In the genomic region with DNA sequence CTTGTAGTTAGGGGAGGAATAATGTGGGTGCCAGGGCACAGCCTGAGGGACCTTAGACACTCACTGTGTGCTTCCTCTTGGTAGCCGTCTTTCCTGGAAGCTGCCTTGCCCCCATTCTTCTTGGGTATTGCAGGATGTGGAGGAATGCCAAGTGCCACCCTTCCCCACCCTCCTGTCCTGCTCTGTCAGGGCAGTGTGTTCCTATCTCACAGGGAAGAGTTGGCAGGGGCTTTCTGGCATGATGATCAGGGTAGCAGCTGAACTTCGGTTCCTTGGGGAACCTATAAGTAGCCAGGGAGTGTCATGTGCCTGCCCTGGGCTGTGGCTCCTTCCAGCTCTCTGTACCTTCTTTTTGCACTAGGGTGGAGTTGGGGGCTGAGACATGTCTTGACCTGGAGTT, we compare ENCODE assay signal across 34 mouse cellular contexts. TPM values are rescaled to one million over a fixed set of nuclear protein-coding genes. Genes with fewer than 3 reads are reported as not detected.
DNase-seq lines count a peak whose midpoint lies in the region; ATAC-seq and TF ChIP-seq lines count a peak whose summit lies in the region.
"Had no signal": no experiment of that assay in that cellular context is flagged by ENCODE, and none has a peak within 500 bp of the region (broad histone marks: within the 10 kb centered on the region; RNA-seq: fewer than 3 reads in every experiment).

No protein-coding gene starts in this region.

- H3ac ChIP-seq in myocyte (ENCODE audit: control insufficient read depth, insufficient read length): no peak overlapping the region

- DNase-seq in gastrocnemius, adult 2 months: peak; percentile 90
- no peak for DNase-seq in gastrocnemius, postnatal 10 days
- DNase-seq in kidney, postnatal 25 days: peak; percentile 24 to 69
- DNase-seq in kidney, adult 9 months: no peak
- peak; percentile 40 for DNase-seq in lung, postnatal 10 days
- no peak for DNase-seq in adipocyte (ENCODE audit: low spot score)
- DNase-seq: adrenal gland, postnatal 10 days; cerebellum, adult 11 months; cerebellum, adult 9-10 months; forebrain, postnatal 0 days; heart, postnatal 4 days; kidney, adult 11 months; layer of hippocampus, postnatal 36 days; left cerebral cortex, postnatal 4 days; liver, postnatal 0 days; midbrain, embryonic 14.5 days; right cerebral cortex, postnatal 25 days; thymus, adult 18-20 months; thymus, postnatal 25 days had no signal

- peak overlapping the region; percentile 87 for H3K27ac ChIP-seq in gastrocnemius, adult 2 months
- H3K27ac ChIP-seq: embryonic facial prominence, embryonic 13.5 days; heart, embryonic 15.5 days; hindbrain, embryonic 15.5 days; kidney, embryonic 15.5 days; liver, embryonic 12.5 days; stomach, postnatal 0 days had no signal

- no peak for TF ChIP-seq POLR2A in myocyte (IDR thresholded peaks at IDR 0.05; ENCODE audit: insufficient read length, low read depth)

- H3K4me3 ChIP-seq in gastrocnemius, adult 2 months: peak overlapping the region; percentile 62
- no peak overlapping the region for H3K4me3 ChIP-seq in myocyte
- H3K4me3 ChIP-seq: embryonic facial prominence, embryonic 13.5 days; erythroblast, embryonic 14.5 days; heart, embryonic 15.5 days; hindbrain, embryonic 15.5 days; kidney, embryonic 15.5 days; liver, embryonic 12.5 days had no signal

- peaks cover 19% of the 10 kb centered on the region for H3K36me3 ChIP-seq in myocyte (ENCODE audit: control insufficient read depth, insufficient read depth)

- H3K79me2 ChIP-seq in myocyte (ENCODE audit: control insufficient read depth, insufficient read depth): peaks cover 12% of the 10 kb centered on the region

- TF ChIP-seq CTCF in gastrocnemius, adult 2 months (IDR thresholded peaks at IDR 0.05): no peak

- H3K27me3 ChIP-seq in myocyte (ENCODE audit: control insufficient read depth, insufficient read depth, insufficient read length): no peaks in the 10 kb centered on the region
- H3K27me3 ChIP-seq: embryonic facial prominence, embryonic 13.5 days; heart, embryonic 15.5 days; hindbrain, embryonic 15.5 days; kidney, embryonic 15.5 days; liver, embryonic 12.5 days had no signal

- intact Hi-C loops in gastrocnemius, adult 2 months (cut with DNase I): loop anchor here (2.0 kb wide), 1 partner anchor 77 kb away; no protein-coding TSS in a partner anchor

- ATAC-seq in erythroblast, adult 5-6 weeks (replicated peaks; ENCODE audit: low FRiP score, poor library complexity, severe bottlenecking): no peak
- ATAC-seq: forebrain, postnatal 0 days; inflammation-experienced regulatory T-cells, adult 6 months; liver, embryonic 12.5 days; liver, postnatal 0 days had no signal

- peak overlapping the region; percentile 35 for H3K4me2 ChIP-seq in myocyte (ENCODE audit: low read depth)
- H3K4me2 ChIP-seq: embryonic facial prominence, embryonic 13.5 days; heart, embryonic 15.5 days; hindbrain, embryonic 15.5 days; kidney, embryonic 15.5 days; liver, embryonic 12.5 days had no signal

TF ChIP-seq in myocyte, 11 proteins besides CTCF, POLR2A, EP300 and RAD21:
- peak in 2 of 3 experiments; percentile 12 to 52 for TF ChIP-seq MYOD1 (IDR thresholded peaks at IDR 0.05; ENCODE audit: control insufficient read depth in 1 of 3, insufficient read length in 2 of 3, low read depth in 2 of 3)
- no peak for TF ChIP-seq TCF12 (IDR thresholded peaks at IDR 0.05; ENCODE audit: insufficient read depth, poor library complexity, severe bottlenecking)
- peak in 2 of 3 experiments; percentile 42 to 77 for TF ChIP-seq MYOG (IDR thresholded peaks at IDR 0.05; ENCODE audit: control insufficient read depth in 1 of 3, insufficient read depth in 1 of 3, insufficient read length in 2 of 3, low read depth in 2 of 3)
TF ChIP-seq in myocyte: peak in this region for 2.

RNA-seq across cellular contexts. Expression of gene Gm10277, which starts 26.4 kb away (rescaled TPM):
- not detected for total RNA-seq in gastrocnemius, adult 2 months (2021)
- not detected for total RNA-seq in gastrocnemius, postnatal 10 days (2021)
- polyA plus RNA-seq in myocyte (2012; fragmentation: generic; extraction: Trizol): 0.07 TPM
- total RNA-seq in erythroblast, adult 5-6 weeks (2015; ENCODE audit: low replicate concordance): not detected in 2 replicates
- not detected in 2 replicates for total RNA-seq in erythroblast, adult 5-6 weeks (2017; ENCODE audit: low replicate concordance)
- total RNA-seq: adrenal gland, postnatal 10 days; forebrain, postnatal 0 days; granulocyte monocyte progenitor cell, adult 5-6 weeks; heart, postnatal 4 days; layer of hippocampus, adult 8-10 months; layer of hippocampus, postnatal 36 days; left cerebral cortex, postnatal 4 days; neutrophil, adult 5-6 weeks had no signal
- polyA plus RNA-seq: erythroblast, embryonic 14.5 days; G1E; spleen, adult 2 months had no signal

RNA-seq across cellular contexts. Expression of gene Myo18a, which starts 50.9 kb away (rescaled TPM):
- total RNA-seq in gastrocnemius, adult 2 months (2021): 100 to 1,000 TPM; 345 to 399 TPM
- total RNA-seq in gastrocnemius, postnatal 10 days (2021): 100 to 1,000 TPM; 300 to 302 TPM
- 169 TPM for polyA plus RNA-seq in myocyte (2012; fragmentation: generic; extraction: Trizol)
- 17.5 and 18.6 TPM in 2 replicates for total RNA-seq in erythroblast, adult 5-6 weeks (2015; ENCODE audit: low replicate concordance)
- 14.6 and 22.2 TPM in 2 replicates for total RNA-seq in erythroblast, adult 5-6 weeks (2017; ENCODE audit: low replicate concordance)

Comparison
In these comparisons a context has a peak if more than half of its experiments do, and no peak if none do; other contexts are left out.
1. DNase-seq: peak in gastrocnemius, adult 2 months (single experiment), kidney, postnatal 25 days (2 of 2) and lung, postnatal 10 days (single experiment); none in gastrocnemius, postnatal 10 days (single experiment), kidney, adult 9 months (single experiment) and adipocyte (single experiment).
2. RNA of gene Myo18a, which starts 50.9 kb away (total RNA-seq): 345 to 399 TPM in gastrocnemius, adult 2 months and 300 to 302 TPM in gastrocnemius, postnatal 10 days; 14.6 to 22.2 TPM in erythroblast, adult 5-6 weeks; every median in the first group is over 10 times any median in the second.